Mouse (Mus musculus) embryo, embryonic 11.5 days (tissue): ENCODE measurements around the gene Tex38.
A peak's percentile ranks its signal among the peaks of the same experiment; 100 is the strongest.

Source experiments
- DNase-seq: peaks from one replicate; pipeline ENCODE4 v3.0.0-alpha.2; 2012; ENCODE audit warnings: low read depth, low spot score

The Tex38 gene

DNA sequence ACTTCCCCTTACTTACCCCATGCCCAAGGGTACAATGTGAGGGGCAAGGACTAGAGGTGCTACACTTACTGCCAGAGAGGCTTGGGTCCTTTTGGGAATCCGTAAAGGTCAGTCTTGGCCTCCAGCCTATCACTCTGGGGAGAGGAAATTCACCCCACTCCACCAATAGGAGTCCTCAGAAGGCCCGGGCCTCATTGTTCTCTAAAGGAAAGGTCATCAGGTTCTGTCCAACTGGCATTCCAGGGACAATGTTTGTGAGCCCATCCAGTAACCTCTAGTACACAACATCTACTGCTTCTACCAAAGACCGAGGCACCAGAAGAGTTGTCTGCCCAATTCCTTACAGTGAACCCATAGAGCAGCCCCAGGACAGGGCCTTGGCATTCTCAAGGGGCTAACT, at the start of gene Tex38:
Gene Tex38, minus strand, starts transcription at position 101 of the 400 bp plus-strand sequence.
- DNase-seq: no peak

DNA sequence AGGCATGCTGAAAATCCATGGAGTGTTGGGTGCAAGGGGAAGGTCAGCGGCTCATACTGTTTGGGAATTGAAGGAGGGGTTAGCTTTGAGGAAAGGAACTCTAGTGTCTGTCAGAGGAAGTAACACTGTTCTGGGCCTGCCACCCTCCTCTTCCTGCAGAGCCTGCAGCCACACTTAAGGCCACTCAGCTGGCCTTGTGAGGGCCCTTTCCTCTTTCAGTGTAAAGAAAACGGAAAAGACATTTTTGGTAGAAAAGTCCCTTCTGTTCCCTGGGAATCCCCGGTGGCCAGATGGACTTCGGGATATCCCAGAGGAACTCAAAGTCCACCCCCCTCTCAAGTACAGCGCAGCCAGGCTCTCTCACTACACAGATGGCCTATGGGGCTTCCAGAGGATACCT, 49.7 kb upstream of the Tex38 start:
- no peak for DNase-seq

DNA sequence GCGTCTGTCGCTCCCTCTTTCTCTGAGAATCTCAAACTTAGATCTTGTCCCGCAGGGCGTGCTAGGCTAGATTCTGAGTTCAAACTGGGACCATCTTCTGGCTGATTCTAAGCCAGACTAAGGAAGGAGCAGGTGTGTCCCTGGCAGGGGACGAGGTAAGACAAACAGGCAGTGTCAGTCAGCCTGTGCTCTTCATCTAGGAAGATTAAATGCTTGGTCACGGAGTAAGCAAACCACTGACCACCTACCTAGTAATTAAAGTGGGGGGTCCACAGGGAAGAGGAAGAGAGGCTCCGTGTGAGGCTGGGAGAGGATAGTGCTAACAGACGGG, 47.7 kb upstream of the Tex38 start:
- no peak for DNase-seq

DNA sequence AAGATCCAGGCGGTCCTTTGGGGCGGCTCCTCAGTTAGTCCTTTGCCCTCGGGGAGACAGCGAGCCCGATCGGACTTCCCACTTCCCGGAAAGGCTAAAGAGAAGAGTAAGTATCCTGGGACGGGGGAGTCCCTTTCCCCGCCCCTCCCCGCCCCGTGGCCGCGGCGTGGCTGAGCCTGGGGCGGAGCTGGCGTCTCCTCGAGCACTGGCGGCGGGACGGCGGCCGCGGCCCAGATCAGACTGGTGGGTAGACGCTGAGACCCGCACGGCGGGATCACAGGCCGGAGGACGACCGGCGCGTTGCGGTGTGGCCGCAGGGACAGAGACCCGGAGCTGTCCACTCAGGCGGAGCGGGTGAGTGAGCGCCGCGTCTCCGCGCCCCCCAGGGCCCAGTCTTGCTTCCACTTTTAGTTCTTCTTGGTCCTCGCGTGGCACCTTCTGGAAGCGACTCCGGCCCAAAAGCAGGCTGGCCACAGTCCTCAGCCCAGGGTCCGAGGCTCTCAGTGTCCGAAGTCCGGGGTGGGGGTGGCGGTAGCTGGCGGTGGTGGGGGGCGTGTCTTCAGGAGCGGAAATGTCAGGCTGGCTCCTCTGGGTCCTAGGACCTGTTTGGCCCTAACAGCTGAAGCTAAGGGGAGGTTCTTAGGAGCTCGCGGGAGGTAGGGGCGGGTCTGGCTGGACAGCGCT, 47.2 kb upstream of the Tex38 start, which contains the start of gene Mob3c:
Gene Mob3c, plus strand, starts transcription at position 205 of the 684 bp plus-strand sequence.
- DNase-seq: peak; percentile 62

DNA sequence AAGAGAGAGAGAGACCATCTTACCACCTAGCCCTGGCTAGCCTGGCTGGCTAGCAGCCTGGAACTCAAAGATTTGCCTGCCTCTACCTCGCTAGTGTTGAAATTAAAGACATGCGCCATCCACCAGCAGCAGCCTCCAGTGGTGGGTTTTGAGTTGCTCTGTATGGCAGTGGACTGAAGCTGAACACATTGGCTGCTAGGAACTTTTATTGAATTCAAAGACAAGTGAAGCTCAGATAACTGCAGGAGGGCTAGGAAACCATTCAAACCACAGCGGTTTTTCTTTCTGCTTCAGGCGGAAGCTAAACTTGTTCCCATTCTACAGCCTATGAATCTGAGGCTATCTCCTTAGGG, 46.7 kb upstream of the Tex38 start:
- DNase-seq: no peak

DNA sequence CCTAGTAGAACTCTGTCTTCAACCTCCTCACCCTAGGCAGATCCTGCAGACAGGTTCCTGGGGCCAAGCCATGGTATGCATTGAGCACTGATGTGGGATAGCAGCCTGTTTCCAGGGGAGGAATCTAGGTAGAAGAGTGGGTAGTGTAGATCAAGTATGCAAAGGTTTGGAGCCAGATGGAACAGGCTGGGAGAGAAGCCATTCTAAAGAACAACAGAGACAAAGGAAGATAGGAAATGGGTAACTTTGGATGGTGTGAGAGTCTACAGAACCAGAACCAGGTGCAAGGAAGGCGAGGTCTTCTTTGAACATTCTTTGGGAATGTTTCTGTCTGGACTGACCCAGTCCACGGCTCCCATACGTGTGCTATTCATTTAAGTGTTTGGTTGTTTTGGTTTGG, 46.2 kb upstream of the Tex38 start:
- no peak for DNase-seq

DNA sequence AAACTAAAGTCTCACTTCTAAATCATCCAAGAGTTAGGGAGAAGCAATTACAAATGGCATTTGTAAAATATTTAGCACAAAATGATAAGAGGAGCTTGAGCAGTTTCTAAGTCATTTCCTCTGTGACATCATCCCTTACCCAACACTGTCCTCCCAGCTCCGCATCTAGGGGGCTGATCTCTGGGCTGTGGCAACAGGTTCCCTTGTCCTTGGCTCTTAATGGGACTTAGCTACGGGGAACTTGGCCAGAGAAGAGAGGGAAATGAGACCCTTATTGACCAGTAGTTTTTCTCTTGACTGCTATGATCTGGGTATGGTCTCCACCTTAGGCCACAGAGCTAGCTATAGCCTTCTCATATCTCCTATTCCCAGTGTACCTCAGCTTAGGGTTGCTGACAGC, 44.5 kb upstream of the Tex38 start:
- DNase-seq: no peak

DNA sequence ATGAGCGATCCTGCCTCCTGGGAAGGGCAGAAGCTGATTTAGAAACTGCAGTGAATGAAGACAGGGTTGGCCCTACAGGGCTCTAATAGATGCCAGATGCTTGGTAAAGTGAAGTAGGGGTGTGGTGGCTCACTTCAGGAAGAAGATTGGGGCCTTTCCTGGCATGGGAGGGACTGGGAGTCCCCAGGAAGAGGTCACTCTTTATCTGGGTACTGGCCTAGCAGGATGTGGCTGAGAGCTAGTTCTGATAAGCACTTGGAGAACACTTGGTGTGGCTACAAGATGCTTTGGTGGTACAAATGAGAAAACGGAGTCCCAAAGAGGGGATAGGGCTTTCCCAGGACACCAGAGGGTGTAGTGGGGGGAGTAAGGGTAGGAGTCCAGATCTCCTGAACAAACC, 43.4 kb upstream of the Tex38 start:
- no peak for DNase-seq

DNA sequence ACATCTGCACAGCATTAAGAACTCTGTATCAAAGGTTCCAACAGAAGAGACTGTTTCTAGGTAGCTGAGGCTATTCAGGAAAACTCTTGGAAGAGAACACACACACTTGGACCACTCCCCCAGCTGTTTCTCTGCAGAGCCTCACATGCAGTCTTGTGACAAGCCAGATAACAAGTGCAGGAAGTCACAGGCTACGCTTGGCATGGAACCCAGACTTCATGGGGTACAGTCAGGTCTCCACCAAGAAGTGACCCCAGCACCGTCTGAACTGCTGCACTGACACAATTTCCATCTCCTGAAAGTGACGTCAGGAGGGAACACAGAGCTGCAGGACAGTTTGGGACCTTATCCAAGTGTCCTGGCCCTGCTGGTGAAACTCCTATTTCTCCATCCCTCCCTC, 41.1 kb upstream of the Tex38 start:
- DNase-seq: no peak

DNA sequence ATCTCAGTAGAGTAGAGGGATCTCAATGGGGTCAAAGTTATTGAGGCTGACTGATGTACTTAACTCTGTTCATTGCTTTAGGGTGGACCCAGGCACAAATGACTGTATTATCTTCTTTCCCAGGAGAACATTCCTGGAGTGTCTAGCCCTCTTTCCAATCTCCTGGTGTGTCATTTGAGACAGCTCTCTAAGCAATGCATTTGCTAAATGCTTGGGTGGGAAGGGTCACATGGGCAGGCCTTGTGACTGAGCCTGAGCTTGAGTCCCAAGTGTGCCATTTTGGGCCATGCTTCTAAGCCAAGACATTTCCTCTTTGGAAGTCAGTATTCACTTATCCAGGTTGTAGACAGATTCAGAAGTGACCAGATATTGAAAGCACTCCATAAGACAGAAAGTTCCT, 40.6 kb upstream of the Tex38 start:
- no peak for DNase-seq

DNA sequence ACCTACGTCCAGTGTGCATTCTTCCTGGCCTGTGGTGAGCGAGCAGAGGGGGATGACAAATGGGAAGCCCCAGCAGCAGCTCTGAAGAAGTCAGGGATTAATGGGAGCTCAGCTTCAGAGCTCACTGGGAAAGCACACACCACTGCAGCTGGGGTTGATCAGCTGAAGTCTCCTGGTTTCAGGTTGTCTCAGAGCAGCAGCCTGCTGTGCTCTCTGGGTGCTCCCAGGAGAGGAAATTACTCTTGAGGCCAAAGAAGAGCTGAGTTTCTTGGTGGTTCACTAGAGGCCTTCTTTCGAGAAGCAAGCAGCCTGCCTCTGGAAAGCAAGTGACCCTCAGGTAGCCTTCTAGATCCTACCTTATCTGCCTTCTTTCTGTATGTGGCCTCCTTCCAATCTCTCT, 40.1 kb upstream of the Tex38 start:
- DNase-seq: no peak

DNA sequence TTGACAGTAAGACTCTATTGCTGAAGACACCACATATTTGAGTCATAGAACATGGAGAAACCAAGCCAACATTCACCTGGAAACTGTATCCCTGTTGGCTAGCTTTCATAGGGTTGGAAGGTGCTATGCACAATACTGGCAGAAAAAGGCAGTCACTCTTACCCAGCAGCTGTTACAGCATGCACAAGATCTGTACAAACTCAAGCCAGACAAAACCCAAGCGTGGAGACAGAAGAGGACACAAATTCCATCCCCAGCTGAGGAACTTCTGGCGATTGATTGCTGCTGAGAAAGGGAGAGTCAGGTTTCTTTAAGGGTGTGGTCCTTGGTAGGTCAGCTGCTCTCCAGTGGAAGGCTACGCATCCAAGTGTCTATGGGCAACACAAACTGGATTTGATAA, 39.4 kb upstream of the Tex38 start:
- DNase-seq: no peak

DNA sequence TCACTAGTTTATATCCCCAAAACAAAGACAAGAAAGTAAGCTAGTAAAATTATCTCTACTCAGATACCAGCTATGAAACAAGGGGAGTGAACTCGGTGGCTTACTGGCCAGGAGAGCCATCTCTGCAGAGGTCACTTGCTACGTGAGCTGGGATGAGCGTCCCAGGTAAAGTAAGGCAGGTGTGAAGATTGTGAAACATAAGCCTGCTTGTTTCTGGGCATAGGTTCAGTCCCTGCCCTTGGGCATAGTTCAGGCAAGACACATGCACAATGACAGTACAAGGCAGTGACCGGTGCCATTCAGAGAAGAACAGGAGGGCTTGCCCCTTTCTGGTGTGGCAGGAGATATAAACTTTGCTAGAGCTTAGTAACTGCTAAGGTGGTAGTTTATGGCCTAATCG, 34.8 kb upstream of the Tex38 start:
- DNase-seq: no peak

DNA sequence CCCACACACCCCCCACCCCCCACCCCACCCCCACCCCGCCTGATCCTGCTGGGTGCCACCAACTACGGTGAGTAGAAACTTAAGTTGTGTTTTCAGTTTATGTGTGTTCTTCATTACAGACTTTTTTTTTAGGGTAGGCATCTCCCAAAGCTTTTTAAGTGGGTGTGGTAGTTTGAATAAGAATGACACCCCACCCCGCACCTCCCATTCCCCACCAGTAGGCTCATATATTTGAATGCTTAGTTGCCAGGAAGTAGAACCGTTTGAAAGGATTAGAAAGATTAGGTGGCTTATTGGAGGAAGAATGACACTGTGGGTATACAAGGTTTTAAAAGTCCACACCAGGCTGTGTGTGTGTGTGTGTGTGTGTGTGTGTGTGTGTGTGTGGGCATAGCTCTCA, 31.5 kb upstream of the Tex38 start:
- DNase-seq: no peak

DNA sequence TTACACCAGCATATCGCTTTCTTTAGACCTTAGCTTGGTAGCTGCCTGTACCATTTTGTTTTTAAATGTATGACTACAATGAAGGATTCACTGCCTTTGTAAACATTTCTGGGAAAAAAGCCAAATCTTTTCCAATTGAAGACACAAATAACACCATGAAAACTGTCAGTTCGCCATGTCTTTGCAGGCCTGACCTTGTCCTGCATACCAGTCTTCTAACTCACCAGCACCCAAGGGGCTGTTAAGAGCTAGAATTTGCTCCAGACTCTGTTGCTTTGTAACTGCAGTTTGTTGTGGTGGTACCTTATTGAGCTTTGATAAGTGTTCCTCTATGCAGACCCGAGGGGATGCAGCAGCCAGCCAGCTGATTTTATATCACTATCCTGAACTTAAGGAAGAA, 19.2 kb upstream of the Tex38 start:
- DNase-seq: no peak

DNA sequence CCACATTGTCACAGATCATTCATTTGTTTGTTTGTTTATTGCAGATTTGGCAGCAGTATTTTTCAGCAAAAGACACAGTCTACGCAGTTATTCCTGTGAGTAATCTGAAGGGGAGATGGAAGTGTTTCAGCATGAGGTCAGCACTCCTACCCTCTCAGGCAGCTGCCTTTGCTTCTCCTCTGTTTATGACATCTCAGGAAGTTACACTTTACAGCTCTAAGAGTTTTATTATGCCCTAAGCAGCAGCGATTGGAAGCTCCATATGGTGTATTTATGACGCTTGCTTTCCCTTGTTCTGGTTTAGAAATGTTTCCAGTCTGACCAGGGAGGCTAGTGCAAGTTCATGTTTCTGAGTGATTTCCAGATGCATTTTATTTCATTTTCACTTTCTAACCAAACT, 14.5 kb upstream of the Tex38 start:
- no peak for DNase-seq

DNA sequence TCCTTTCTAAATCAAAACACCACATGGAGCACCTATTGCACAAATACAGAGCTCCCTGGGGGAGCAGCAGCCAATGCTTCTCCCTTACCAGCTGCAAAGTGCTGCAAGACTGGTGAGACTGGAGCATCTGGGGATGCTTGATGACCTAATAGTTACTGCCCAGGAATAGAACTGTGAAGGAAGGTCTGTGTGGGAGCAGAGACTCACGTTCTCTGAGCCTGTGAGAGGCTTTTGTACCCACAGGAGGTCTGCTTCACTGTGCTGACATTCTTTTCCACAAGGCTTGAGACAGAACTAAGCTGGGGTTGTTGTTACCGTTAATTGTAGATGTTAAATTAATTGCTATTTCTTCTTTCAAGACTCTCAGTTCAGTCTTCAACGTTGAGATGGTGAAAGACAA, 10.0 kb upstream of the Tex38 start:
- no peak for DNase-seq

DNA sequence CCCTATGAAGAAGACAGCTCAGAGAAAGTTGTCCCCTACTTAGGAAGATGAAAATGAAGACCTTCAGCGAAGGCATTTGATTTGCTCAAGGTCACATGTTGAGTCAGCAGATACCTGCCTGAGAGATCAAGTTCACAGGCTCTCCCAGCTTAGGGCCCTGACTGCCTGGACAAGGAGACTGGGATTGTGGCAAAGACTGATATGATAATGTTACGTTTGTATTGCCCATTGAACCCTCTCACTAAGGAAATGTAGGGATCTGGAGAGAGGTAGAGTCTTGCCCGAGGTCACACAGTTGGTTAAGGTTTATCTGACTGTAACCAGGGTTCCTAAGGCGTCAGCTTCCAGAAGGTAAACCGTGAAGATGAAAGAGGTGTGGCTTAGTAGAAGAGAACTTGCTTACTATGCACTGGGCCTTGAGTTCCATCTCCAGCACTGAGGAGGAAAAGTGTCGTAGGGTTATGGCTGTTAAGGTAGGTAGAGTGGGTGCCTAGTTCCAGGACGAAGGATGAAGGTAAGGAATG, 4.8 kb upstream of the Tex38 start:
- no peak for DNase-seq

DNA sequence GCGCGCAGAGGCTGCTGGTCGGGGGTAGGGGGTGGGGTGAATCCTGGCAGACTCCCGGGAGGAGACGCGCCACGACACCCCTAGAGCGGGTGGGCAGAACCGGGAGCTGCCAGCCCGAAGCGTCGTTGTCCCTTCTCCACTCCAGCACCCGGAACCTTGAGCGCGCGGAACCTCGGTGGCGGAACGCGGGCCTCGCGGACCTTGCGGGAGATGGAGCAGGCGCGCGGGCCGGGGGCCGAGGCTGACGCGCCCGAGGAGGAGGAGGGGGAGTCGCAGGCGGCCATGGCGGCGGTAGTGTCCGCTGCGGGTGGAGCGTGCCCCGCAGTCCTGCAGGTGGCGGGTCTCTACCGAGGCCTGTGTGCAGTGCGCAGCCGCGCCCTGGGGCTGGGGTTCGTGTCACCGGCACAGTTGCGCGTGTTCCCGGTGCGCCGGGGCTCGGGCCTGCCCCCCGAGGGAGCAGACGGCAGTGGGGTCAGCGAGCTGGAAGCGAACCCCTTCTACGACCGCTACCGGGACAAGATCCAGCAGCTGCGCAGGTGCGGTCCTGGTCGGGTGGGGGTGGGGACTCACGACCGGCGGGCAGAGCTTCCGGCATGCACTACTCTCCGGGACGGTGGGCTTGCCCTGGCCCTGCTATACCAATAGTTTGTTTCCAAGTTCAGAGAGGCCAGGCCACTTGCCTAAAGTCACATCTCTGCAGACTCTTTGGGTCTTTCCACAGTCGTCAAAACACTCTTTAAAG, 4.1 kb upstream of the Tex38 start, which contains the start of gene Atpaf1:
Gene Atpaf1, plus strand, starts transcription at position 44 of the 742 bp plus-strand sequence.
- peak; percentile 39 for DNase-seq

DNA sequence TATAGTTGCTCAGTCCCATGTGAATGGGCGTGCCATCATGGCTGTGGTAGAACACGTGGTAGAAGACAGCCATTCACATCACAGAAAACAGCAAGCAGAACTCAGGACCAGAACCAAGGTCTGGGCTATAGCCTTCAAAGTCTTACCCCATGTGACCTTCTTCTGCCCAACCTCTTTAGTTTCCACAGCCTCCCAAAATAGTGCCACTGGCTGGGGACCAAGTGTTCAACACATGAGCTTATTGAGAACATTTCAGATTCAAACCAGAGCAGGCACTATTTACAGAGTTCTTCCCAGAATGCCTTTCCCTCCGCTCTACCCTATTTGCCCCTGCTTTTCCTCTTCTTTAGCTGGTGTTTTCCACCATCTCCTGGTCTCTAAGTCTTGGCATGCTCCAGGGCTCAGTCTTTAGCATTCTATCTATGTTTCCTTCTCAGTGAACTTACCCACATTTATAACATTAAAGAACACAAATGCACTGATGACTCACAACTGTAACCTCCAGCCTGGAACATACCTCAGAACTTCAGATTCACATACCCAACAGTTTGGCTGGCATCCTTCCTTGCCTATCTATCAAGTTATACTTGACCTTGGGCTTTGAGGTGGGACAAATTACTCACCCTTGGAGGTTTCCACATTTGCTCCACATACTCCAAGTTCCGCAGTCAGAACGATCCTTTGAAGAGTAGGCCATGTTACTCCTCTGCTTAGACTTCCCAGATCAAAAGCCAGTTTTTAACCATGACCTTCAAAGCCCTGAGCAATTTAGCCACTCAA, 1.4 kb upstream of the Tex38 start:
- DNase-seq: no peak

DNA sequence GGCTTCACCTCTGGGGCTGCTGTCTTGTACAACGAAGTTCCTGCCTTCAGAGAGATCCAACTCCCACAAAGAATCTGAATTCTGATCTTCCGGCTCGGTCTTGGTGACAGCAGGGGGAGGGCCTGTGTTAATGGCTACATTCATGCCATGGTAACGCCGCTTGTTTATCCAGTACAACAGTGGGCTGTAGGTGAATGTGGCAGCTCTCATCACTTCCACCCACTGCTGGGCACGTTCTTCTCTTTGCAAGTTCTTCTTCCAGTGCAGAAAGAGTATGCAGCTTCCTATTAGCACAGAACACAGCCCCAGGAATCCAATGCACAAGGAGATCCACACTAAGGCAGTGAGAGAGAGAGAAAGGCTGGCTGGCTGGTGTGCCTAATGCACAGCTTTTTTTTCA, 549 bp downstream of the Tex38 start:
- no peak for DNase-seq

DNA sequence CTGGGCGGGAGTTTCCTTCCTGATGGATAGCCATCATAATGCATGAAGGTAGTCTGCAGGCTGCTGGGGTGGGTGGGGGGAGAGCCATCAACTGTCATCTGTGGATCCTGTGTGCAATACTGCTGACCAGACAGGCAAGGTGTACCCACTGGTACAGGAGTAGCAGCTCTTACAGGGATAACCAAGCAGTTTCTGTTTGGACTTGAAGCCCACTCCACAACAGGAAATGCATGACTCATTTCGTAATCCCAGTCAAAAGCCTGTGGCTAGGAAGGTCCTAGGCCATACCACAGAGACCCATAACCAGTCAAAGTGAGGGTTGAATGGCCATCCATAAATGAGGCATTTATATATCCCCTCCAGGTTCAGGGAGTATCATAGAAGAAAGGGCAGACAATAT, 3.2 kb downstream of the Tex38 start:
- no peak for DNase-seq

DNA sequence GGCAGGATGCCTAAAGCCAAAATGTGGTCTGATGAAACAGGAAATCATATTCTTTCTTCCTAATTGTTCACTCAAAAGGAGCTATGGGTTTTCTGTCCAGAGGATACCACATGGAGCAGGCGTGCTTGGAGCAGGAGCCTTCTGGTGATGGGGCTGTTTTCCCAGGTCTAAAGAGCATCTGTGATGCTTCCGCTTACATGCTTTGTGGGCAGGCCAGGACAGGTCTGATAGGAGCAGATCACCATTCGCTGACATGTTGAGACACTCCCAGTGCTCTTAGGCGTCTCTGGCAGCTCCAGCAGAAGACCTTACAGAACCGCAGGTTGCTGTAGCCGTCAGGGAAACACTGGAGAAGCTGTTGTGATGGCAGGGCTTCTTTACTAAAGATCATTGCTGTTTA, 5.8 kb downstream of the Tex38 start:
- no peak for DNase-seq
